Mouse (Mus musculus): ENCODE measurements at regions not wholly inside any gene's neighbourhood (a gene's known extent, or its start where the extent isn't known, plus 50 kb on each side); places are given as distances from the start of the nearest gene placed in this dataset.
A peak's percentile ranks its signal among the peaks of the same experiment; 100 is the strongest.

DNA sequence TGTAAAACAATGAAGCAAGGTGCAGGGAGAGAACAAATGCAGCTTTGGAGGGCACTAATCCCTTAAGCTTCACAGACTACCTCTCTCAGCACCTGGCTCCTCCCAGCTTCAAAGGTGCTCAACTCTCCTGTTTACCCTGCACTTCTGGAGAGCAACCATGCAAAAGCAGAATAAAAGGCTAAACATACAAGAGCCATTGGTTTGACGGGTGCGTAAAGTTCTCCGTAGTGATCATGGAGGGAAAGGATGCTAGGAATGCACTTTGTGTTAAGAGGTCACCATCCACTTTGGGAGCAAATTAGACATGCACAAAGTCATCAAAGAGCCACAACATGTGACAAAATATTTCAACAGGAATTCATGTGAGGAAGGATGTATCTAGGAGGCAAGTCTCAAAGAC is 156.1 kb downstream of the Adamts15 start:
- no peak overlapping the region for H3K27ac ChIP-seq
- no peak for TF ChIP-seq CTCF (IDR thresholded peaks at IDR 0.05)
- DNase-seq = no peak
- no peak overlapping the region for H3K4me3 ChIP-seq
- intact Hi-C loops (cut with DNase I) = no loop called here

DNA sequence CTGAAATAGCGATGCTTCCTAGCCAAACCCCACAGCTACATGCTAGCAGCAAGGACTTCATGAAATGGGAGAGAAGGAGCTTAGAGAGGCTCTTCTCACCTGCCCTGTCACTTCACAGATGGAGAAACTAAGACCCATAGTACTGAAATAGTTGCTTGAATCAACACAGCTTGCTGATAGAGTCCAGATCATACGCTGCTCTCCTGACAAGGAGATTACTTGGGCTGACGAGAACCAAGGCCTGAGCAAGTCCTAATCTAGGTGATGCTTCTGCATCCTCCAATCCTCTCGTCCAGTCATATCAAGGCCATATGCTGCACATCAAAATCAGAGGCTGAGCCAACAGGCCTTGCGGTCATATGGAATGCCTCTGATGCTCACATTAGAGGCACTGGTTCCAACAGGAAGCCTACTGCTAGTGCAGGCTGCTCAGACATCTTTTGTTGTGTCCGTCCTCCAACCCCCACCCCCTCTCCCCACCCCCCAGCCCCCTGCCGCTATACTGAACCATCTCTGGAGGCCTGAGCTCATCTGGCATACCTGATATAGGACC is 157.2 kb downstream of the Adamts15 start:
- no peak for TF ChIP-seq CTCF (IDR thresholded peaks at IDR 0.05)
- no peak overlapping the region for H3K4me3 ChIP-seq
- intact Hi-C loops (cut with DNase I) = no loop called here
- no peak for DNase-seq
- H3K27ac ChIP-seq = no peak overlapping the region

DNA sequence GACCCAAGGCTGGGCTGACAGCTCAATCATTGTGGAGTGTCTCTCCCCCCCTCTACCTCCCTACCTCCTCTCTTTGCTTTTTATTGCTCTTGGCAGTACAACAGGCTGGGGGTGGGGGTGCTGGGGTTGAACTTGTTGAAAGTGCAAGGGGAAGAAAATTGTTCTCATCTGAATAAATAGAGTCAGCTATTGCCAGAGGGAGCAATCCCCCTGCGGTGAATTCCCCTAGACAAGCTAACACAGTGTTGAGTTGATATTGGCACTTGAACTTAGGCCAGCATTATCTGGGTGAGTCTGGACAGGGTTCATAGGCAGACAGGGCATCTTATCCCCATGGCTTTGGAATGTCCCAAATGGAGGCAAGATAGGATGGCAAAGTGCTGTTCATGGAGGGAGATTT is 159.3 kb downstream of the Adamts15 start:
- DNase-seq = no peak

DNA sequence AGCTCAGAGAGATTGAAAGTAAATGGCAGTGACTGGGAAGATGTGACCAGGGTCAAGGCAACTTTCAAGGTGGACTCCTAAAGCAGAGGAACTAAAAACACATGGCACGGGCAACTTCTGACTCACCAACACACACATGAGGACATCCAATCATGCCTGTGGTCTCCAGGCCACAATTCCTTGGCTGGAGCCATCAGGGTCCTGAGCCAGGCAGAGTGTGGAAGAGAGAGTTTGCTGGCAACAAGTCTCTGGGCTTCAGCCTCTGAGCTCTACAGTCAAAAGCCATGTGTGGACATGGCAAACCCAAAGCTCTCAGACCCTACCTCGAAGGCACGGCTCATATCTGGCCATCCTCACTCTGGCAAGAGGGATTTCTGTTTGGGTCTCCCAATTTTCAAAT is 164.1 kb downstream of the Adamts15 start:
- 0 out of 2 replicates have a peak overlapping the region, but pooled peaks have one; percentile 35 for H3K27ac ChIP-seq
- DNase-seq = peak; percentile 31
- no peak overlapping the region for H3K4me3 ChIP-seq
- TF ChIP-seq CTCF (IDR thresholded peaks at IDR 0.05) = no peak
- intact Hi-C loops (cut with DNase I) = no loop called here

More for the DNA sequence above, 159.3 kb downstream of the Adamts15 start:
- Histone ChIP-seq H3K4me3 (no peak overlapping the region), H3K27ac (no peak overlapping the region)
- intact Hi-C loops (cut with DNase I) = no loop called here
- TF ChIP-seq CTCF (IDR thresholded peaks at IDR 0.05) = no peak

DNA sequence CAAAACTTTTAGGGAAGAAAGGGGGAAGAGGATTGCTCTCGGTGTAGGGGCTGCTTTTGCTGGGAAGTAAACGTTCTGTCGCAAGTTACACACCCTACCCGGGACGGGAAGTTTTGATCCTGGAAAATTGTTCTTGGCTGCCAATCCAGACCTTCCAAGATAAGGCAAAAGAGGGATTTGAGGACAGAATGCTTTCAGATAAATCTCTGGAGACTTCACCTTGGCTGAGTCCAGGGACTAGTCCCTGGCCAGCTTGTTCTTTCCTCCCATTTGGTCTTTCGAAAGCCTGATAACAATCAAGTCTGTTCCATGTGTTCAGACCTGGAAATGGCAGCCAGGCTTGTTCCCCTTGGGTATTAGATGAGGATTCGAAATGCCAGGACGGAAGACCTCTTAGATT is 164.8 kb downstream of the Adamts15 start:
- Histone ChIP-seq H3K4me3 (no peak overlapping the region), H3K27ac (peak overlapping the region; percentile 25; the same call in 1 of the 2 replicates)
- intact Hi-C loops (cut with DNase I) = no loop called here
- no peak for DNase-seq
- no peak for TF ChIP-seq CTCF (IDR thresholded peaks at IDR 0.05)

DNA sequence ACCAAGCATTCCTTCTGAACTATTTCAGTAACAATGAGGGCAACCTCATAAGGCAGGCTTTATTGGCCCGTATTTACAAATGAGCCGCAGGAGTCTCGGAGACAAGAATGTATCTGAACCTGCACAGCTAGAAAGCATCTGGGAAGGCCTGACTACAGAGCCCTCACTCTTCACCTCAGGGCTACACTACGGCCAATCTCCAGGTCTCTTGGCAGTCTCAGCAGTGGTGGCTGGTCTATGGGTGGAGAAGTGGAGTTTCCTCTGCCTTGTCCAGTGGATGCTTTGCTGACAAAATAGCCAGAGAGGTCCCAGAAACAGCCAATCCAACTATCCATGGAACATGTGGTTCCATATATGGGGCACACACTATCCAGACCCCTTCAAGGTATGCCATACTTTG is 165.5 kb downstream of the Adamts15 start:
- intact Hi-C loops (cut with DNase I) = no loop called here
- peak overlapping the region; percentile 38; the same call in 1 of the 2 replicates for H3K27ac ChIP-seq
- no peak for DNase-seq
- no peak for TF ChIP-seq CTCF (IDR thresholded peaks at IDR 0.05)
- H3K4me3 ChIP-seq = no peak overlapping the region

DNA sequence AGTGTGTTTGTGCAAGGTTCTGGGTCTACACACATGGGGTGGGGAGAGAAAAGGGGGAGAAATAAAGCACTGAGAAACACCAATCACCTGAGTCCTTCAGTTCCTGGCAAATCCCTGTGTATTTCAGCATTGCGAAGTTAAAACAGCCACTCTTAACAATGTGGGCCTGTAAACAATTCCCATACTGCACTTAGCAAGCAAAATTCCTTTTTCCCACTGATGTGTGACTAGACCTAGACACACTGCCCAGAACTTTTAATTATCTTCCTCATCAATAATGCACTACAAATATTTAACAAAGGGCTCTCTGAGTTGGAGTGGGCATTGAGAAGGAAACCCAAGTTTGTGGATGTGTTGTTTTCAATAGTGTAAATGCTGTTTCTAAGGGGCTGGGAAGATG is 166.7 kb downstream of the Adamts15 start:
- no peak for TF ChIP-seq CTCF (IDR thresholded peaks at IDR 0.05)
- DNase-seq = no peak
- intact Hi-C loops (cut with DNase I) = no loop called here
- H3K4me3 ChIP-seq = no peak overlapping the region
- peak overlapping the region; percentile 16; the same call in 1 of the 2 replicates for H3K27ac ChIP-seq

DNA sequence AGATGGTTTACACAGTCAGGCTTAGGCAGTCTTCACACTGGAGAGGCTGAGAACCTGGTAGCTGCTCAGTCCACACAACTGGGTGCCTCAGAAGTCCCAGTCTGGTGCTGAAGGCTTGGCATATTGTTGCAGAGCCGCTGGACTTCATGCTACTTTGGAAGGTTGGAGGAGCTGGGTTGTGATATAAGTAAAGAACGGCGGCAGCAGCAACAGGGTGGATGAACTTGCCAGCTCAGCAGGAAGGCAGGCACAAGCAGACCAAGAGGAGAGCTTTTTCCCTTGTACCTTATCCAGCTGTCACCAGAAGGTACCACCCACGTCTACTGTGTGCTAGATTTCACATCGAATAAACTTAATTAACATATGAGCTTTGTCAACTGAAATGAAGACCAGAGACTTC is 167.4 kb downstream of the Adamts15 start:
- Histone ChIP-seq H3K4me3 (no peak overlapping the region), H3K27ac (no peak overlapping the region)
- no peak for DNase-seq
- no peak for TF ChIP-seq CTCF (IDR thresholded peaks at IDR 0.05)
- intact Hi-C loops (cut with DNase I) = no loop called here

DNA sequence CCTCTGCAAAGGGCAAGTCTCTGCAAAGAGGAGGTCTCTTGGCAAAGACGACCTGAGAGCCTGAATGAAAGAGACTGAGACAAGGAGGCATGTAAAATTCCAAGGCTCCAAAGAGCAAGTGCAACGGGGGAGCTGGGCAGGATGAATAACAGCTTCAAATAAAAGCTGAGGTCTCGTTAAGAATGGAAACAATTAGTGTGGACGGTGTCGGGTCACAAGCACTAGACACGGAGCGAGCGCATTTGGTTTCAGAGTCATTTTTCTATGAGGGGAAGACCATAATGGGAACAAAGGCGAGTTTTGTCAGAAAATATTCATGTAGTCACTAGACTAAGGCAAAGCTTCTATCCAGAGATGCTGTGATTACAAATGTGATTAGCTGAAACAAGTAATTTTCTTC is 178.8 kb downstream of the Adamts15 start:
- intact Hi-C loops (cut with DNase I) = no loop called here
- no peak overlapping the region for H3K4me3 ChIP-seq

DNA sequence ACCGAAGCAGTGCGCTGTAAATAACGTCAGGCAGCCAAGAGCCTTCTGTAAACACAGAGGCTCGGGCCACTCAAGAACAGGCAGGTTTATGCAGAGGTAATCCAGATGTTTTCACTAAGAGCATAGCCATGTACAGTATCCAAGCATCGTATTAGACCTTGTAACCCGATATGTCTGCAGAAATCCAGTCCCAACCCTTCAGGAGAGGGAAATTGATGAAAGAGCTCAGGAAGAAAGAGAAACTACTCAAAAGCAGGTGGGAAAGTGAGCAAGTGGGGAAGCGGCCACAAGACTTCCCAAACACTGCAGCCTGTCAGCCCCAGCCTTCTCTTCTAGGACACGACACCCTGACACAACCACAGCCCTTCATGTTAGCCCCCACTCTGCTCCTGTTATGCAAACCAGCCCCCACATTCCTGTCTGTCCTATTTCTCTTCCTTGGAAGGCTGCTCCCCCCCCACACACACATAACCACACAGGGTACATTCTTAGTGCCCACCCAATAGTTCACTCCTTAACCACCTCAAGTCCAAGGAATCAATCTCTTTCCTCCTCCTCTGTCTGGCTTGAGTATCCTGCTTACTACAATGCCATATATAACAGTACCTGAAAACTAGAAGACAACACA is 179.7 kb downstream of the Adamts15 start:
- Histone ChIP-seq H3K4me3 (no peak overlapping the region), H3K27ac (no peak overlapping the region)
- no peak for DNase-seq
- intact Hi-C loops (cut with DNase I) = no loop called here
- no peak for TF ChIP-seq CTCF (IDR thresholded peaks at IDR 0.05)

More for the DNA sequence above, 178.8 kb downstream of the Adamts15 start:
- TF ChIP-seq CTCF (IDR thresholded peaks at IDR 0.05) = no peak
- no peak overlapping the region for H3K27ac ChIP-seq
- DNase-seq = no peak

DNA sequence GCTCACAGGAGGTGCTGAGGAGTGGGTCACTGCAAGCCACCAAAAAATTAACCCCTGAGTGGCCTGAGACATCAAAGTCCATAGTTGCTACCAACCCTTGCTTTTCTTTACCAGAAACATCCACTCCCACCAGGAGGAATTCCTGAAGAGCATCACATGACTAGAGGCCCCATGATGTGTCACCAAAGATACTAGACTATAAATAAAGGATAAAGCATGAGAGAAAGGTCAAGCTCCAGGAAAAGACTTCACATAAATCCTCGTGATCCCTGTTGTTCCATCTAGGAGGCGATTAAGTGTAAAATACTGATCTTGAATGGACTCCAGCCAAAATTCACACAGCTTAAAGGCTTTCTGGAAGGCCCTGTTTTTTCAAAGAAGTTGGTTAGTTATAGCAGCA is 190.6 kb downstream of the Adamts15 start:
- H3K4me3 ChIP-seq = no peak overlapping the region

DNA sequence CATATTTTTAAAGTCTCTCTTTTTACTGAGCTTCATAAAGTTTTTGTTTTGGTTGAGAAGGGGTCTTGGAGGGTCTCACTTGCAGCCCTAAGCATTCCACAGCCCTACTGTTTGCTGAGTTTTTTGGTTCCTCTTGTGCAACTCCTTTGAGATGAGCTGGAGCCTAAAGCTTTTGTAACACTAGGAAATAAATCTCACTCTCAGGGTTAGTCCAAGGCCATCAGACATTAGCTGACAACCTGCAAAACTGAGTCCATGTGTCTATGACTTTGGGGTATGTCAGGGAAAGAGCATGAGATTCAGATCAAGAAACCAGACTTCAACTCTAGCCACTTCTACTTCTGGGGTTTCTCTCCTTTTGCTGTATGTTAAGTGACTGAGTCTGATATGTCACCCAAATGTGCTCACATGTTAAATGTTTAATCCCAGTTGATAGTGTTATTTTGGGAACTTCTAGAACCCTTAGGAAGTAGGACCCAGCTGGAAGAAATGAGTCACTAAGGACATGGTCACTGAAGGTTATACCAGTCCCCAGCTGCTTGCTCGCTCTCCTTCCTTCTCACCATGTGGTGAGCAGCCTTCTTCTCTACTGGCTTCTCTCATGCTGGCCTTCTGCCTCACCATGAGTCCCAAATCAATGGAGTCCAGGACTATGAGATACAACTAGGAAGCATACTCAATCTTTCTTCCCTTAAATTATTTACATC is 198.7 kb downstream of the Adamts15 start:
- DNase-seq = no peak
- TF ChIP-seq CTCF (IDR thresholded peaks at IDR 0.05) = no peak
- intact Hi-C loops (cut with DNase I) = no loop called here

More for the DNA sequence above, 190.6 kb downstream of the Adamts15 start:
- TF ChIP-seq CTCF (IDR thresholded peaks at IDR 0.05) = no peak
- intact Hi-C loops (cut with DNase I) = no loop called here
- no peak overlapping the region for H3K27ac ChIP-seq
- no peak for DNase-seq

DNA sequence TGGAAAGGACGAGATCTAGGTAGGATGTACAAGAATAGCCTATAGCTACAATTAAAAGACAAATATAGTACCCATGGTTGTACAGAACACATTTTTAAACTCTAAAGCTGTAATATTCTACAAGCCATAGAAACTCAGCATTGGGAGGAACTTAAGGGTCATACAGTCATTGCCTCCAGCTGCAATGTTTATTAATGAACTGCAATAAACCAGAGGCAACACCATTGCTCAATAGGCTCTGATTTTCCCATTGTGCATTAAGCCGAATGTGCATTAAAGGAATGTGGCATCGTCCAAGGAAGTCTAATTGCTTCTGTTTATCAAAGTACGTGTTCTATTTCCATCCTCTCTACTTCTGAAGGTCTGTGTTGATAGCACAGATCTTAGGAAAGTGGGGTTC is 200.4 kb downstream of the Adamts15 start:
- no peak overlapping the region for H3K4me3 ChIP-seq
- no peak overlapping the region for H3K27ac ChIP-seq
- intact Hi-C loops (cut with DNase I) = no loop called here
- no peak for DNase-seq
- no peak for TF ChIP-seq CTCF (IDR thresholded peaks at IDR 0.05)

More for the DNA sequence above, 198.7 kb downstream of the Adamts15 start:
- Histone ChIP-seq H3K27ac (no peak overlapping the region), H3K4me3 (no peak overlapping the region)
